Mouse (Mus musculus): ENCODE measurements around the gene Nacad.

- TF ChIP-seq CTCF (IDR thresholded peaks at IDR 0.05; ENCODE audit: low read depth, low read length) (no peak), EP300 (IDR thresholded peaks at IDR 0.05; ENCODE audit: insufficient read depth, low read depth, low read length) (no peak), POLR2A (IDR thresholded peaks at IDR 0.05; ENCODE audit: insufficient read depth, low read length) (no peak)
Observed at GRCm38 (mm10) chr11:6587249-6587940, 18.5 kb downstream of the Nacad start.
